Mouse (Mus musculus): ENCODE data around the gene Kcnj2. TPM values are rescaled to one million over a fixed set of nuclear protein-coding genes. Genes with fewer than 3 reads are reported as not detected.
A peak's percentile ranks its signal among the peaks of the same experiment; 100 is the strongest.

Gene Kcnj2
- polyA plus RNA-seq, 1 experiment from 2014 or later = 0.80 TPM

- ATAC-seq (ENCODE audit: insufficient read depth) (no peak), DNase-seq (peak; percentile 49)
- Histone ChIP-seq H3K27ac (ENCODE audit: low read depth) (no peak overlapping the region), H3K36me3 (ENCODE audit: insufficient read depth) (no peaks in the 10 kb centered on the region), H3K4me2 (no peak overlapping the region), H3K4me1 (ENCODE audit: insufficient read depth) (no peaks in the 10 kb centered on the region), H3K27me3 (ENCODE audit: insufficient read depth, low read length) (no peaks in the 10 kb centered on the region), H3K4me3 (ENCODE audit: low read depth, low read length) (no peak overlapping the region), H3K9me3 (ENCODE audit: low read depth, low read length) (no peaks in the 10 kb centered on the region), H3K9ac (no peak overlapping the region)
- TF ChIP-seq CTCF (IDR thresholded peaks at IDR 0.05; ENCODE audit: low read depth) = no peak
- WGBS = 45% methylated on average over 6 of the region's 6 CpGs
These were observed 25.2 kb downstream of the Kcnj2 start for GRCm38 (mm10) chr11:111091117-111091516.

- no peak overlapping the region for H3K27ac ChIP-seq (ENCODE audit: low read depth)
- TF ChIP-seq CTCF (IDR thresholded peaks at IDR 0.05; ENCODE audit: low read depth) = no peak
- 87% methylated on average over 2 of the region's 2 CpGs for WGBS
- no peaks in the 10 kb centered on the region for H3K4me1 ChIP-seq (ENCODE audit: insufficient read depth)
- ATAC-seq (ENCODE audit: insufficient read depth) = no peak
- no peak overlapping the region for H3K4me3 ChIP-seq (ENCODE audit: low read depth, low read length)
- DNase-seq = no peak
- H3K9ac ChIP-seq = no peak overlapping the region
- H3K9me3 ChIP-seq (ENCODE audit: low read depth, low read length) = no peaks in the 10 kb centered on the region
- no peaks in the 10 kb centered on the region for H3K36me3 ChIP-seq (ENCODE audit: insufficient read depth)
- no peaks in the 10 kb centered on the region for H3K27me3 ChIP-seq (ENCODE audit: insufficient read depth, low read length)
- no peak overlapping the region for H3K4me2 ChIP-seq
These were observed 27.0 kb downstream of the Kcnj2 start for GRCm38 (mm10) chr11:111092967-111093366.

- TF ChIP-seq CTCF (IDR thresholded peaks at IDR 0.05; ENCODE audit: low read depth) = no peak
- 66% methylated on average over 5 of the region's 5 CpGs for WGBS
- peak; percentile 45 for DNase-seq
These were observed 30.6 kb downstream of the Kcnj2 start for GRCm38 (mm10) chr11:111096612-111097011.

GRCm38 (mm10) chr11:111100131-111100530, 34.2 kb downstream of the Kcnj2 start:
- no peak for TF ChIP-seq CTCF (IDR thresholded peaks at IDR 0.05; ENCODE audit: low read depth)
- H3K36me3 ChIP-seq (ENCODE audit: insufficient read depth) = no peaks in the 10 kb centered on the region
- WGBS = 85% methylated on average over 2 of the region's 2 CpGs
- no peaks in the 10 kb centered on the region for H3K27me3 ChIP-seq (ENCODE audit: insufficient read depth, low read length)
- no peak overlapping the region for H3K27ac ChIP-seq (ENCODE audit: low read depth)
- H3K4me2 ChIP-seq = no peak overlapping the region
- no peak overlapping the region for H3K9ac ChIP-seq
- no peaks in the 10 kb centered on the region for H3K4me1 ChIP-seq (ENCODE audit: insufficient read depth)
- ATAC-seq (ENCODE audit: insufficient read depth) (no peak), DNase-seq (no peak)
- H3K9me3 ChIP-seq (ENCODE audit: low read depth, low read length) = no peaks in the 10 kb centered on the region
- H3K4me3 ChIP-seq (ENCODE audit: low read depth, low read length) = no peak overlapping the region

More at GRCm38 (mm10) chr11:111096612-111097011, 30.6 kb downstream of the Kcnj2 start:
- ATAC-seq (ENCODE audit: insufficient read depth) = no peak
- Histone ChIP-seq H3K4me3 (ENCODE audit: low read depth, low read length) (no peak overlapping the region), H3K27ac (ENCODE audit: low read depth) (no peak overlapping the region), H3K9ac (no peak overlapping the region), H3K36me3 (ENCODE audit: insufficient read depth) (no peaks in the 10 kb centered on the region), H3K4me2 (no peak overlapping the region), H3K4me1 (ENCODE audit: insufficient read depth) (no peaks in the 10 kb centered on the region), H3K9me3 (ENCODE audit: low read depth, low read length) (no peaks in the 10 kb centered on the region), H3K27me3 (ENCODE audit: insufficient read depth, low read length) (no peaks in the 10 kb centered on the region)

- no peak overlapping the region for H3K27ac ChIP-seq (ENCODE audit: low read depth)
- no peak overlapping the region for H3K4me3 ChIP-seq (ENCODE audit: low read depth, low read length)
- H3K4me1 ChIP-seq (ENCODE audit: insufficient read depth) = no peaks in the 10 kb centered on the region
- 81% methylated on average over 4 of the region's 4 CpGs for WGBS
- H3K9me3 ChIP-seq (ENCODE audit: low read depth, low read length) = no peaks in the 10 kb centered on the region
- no peak overlapping the region for H3K4me2 ChIP-seq
- no peaks in the 10 kb centered on the region for H3K27me3 ChIP-seq (ENCODE audit: insufficient read depth, low read length)
- DNase-seq (no peak), ATAC-seq (ENCODE audit: insufficient read depth) (no peak)
- H3K9ac ChIP-seq = no peak overlapping the region
- H3K36me3 ChIP-seq (ENCODE audit: insufficient read depth) = no peaks in the 10 kb centered on the region
- TF ChIP-seq CTCF (IDR thresholded peaks at IDR 0.05; ENCODE audit: low read depth) = no peak
These were observed 34.7 kb downstream of the Kcnj2 start for GRCm38 (mm10) chr11:111100651-111101050.

GRCm38 (mm10) chr11:111101620-111102176, 35.7 kb downstream of the Kcnj2 start:
- Histone ChIP-seq H3K9ac (no peak overlapping the region), H3K4me3 (ENCODE audit: low read depth, low read length) (no peak overlapping the region), H3K4me1 (ENCODE audit: insufficient read depth) (no peaks in the 10 kb centered on the region), H3K4me2 (no peak overlapping the region), H3K9me3 (ENCODE audit: low read depth, low read length) (no peaks in the 10 kb centered on the region), H3K27me3 (ENCODE audit: insufficient read depth, low read length) (no peaks in the 10 kb centered on the region), H3K27ac (ENCODE audit: low read depth) (no peak overlapping the region), H3K36me3 (ENCODE audit: insufficient read depth) (no peaks in the 10 kb centered on the region)
- TF ChIP-seq CTCF (IDR thresholded peaks at IDR 0.05; ENCODE audit: low read depth) = no peak
- no peak for DNase-seq
- no peak for ATAC-seq (ENCODE audit: insufficient read depth)
- WGBS = 77% methylated on average over 9 of the region's 9 CpGs

GRCm38 (mm10) chr11:111104422-111104821, 38.5 kb downstream of the Kcnj2 start:
- no peak overlapping the region for H3K4me2 ChIP-seq
- no peak overlapping the region for H3K27ac ChIP-seq (ENCODE audit: low read depth)
- H3K4me1 ChIP-seq (ENCODE audit: insufficient read depth) = no peaks in the 10 kb centered on the region
- H3K4me3 ChIP-seq (ENCODE audit: low read depth, low read length) = no peak overlapping the region
- no peak for ATAC-seq (ENCODE audit: insufficient read depth)
- WGBS = 67% methylated on average over 2 of the region's 2 CpGs
- H3K27me3 ChIP-seq (ENCODE audit: insufficient read depth, low read length) = no peaks in the 10 kb centered on the region
- no peak overlapping the region for H3K9ac ChIP-seq
- no peak for DNase-seq
- H3K9me3 ChIP-seq (ENCODE audit: low read depth, low read length) = no peaks in the 10 kb centered on the region
- no peak for TF ChIP-seq CTCF (IDR thresholded peaks at IDR 0.05; ENCODE audit: low read depth)
- no peaks in the 10 kb centered on the region for H3K36me3 ChIP-seq (ENCODE audit: insufficient read depth)

GRCm38 (mm10) chr11:111108130-111108529, 42.2 kb downstream of the Kcnj2 start:
- no peaks in the 10 kb centered on the region for H3K36me3 ChIP-seq (ENCODE audit: insufficient read depth)
- WGBS = 61% methylated on average over 9 of the region's 9 CpGs
- no peak for ATAC-seq (ENCODE audit: insufficient read depth)
- H3K9ac ChIP-seq = no peak overlapping the region
- TF ChIP-seq CTCF (IDR thresholded peaks at IDR 0.05; ENCODE audit: low read depth) = no peak
- H3K27me3 ChIP-seq (ENCODE audit: insufficient read depth, low read length) = no peaks in the 10 kb centered on the region
- H3K4me1 ChIP-seq (ENCODE audit: insufficient read depth) = no peaks in the 10 kb centered on the region
- no peak overlapping the region for H3K4me3 ChIP-seq (ENCODE audit: low read depth, low read length)
- DNase-seq = no peak
- no peaks in the 10 kb centered on the region for H3K9me3 ChIP-seq (ENCODE audit: low read depth, low read length)
- H3K4me2 ChIP-seq = no peak overlapping the region
- no peak overlapping the region for H3K27ac ChIP-seq (ENCODE audit: low read depth)
